Mouse (Mus musculus) small intestine, adult 2 months (tissue): ENCODE data around the gene Ccdc82. TPM values are rescaled to one million over a fixed set of nuclear protein-coding genes. Genes with fewer than 3 reads are reported as not detected.

ENCODE experiments used
- H3K27ac ChIP-seq: fragments of 200-500 bp; 2 replicates; pipeline ENCODE4 v1.5.1; 2012; ENCODE audit warnings: low read depth, low read length, control low read depth, inconsistent platforms; ENCODE audit not compliant: insufficient read depth
- H3K27me3 ChIP-seq: fragments of 200-500 bp; 2 replicates; pipeline ENCODE4 v1.6.1; 2012; ENCODE audit warnings: mild to moderate bottlenecking, moderate library complexity, low read length, inconsistent platforms; ENCODE audit not compliant: control insufficient read depth, insufficient read depth
- H3K36me3 ChIP-seq: fragments of 200-500 bp; 2 replicates; pipeline ENCODE4 v1.6.1; 2012; ENCODE audit warnings: mild to moderate bottlenecking, low read length, control low read depth, inconsistent platforms; ENCODE audit not compliant: control insufficient read depth, insufficient read depth
- H3K4me1 ChIP-seq: fragments of 200-500 bp; 2 replicates; pipeline ENCODE4 v1.6.1; 2012; ENCODE audit warnings: low read length, inconsistent platforms, mixed read lengths; ENCODE audit not compliant: control insufficient read depth, insufficient read depth, insufficient read length
- H3K4me3 ChIP-seq: fragments of 200-500 bp; 2 replicates; pipeline ENCODE4 v1.5.1; 2012; ENCODE audit warnings: low read depth, mild to moderate bottlenecking, control low read depth, inconsistent platforms, low read length, moderate library complexity
- CTCF ChIP-seq: fragments of 200-500 bp; IDR thresholded peaks from 2 replicates; pipeline ENCODE4 v1.5.1; 2012; ENCODE audit warnings: low read depth, mild to moderate bottlenecking, control low read depth, inconsistent platforms, low read length, moderate library complexity, mixed read lengths; ENCODE audit not compliant: insufficient replicate concordance, insufficient read length; ENCODE audit errors: extremely low read depth
- POLR2A ChIP-seq: fragments of 200-500 bp; IDR thresholded peaks from 2 replicates; pipeline ENCODE4 v1.6.1; 2012; ENCODE audit warnings: low read depth, mild to moderate bottlenecking, control low read depth, inconsistent platforms, low read length, moderate library complexity
- WGBS: fragments of 180-500 bp; shearing (Covaris S2); methylation state at CpG from one replicate; pipeline ENCODE4 v1.1.7; 2018; 5-methylcytosine and 5-hydroxymethylcytosine counted together
- polyA plus RNA-seq: library from polyadenylated mRNA; depleted of rRNA; stranded (reverse); fragments of >200 nt; gene quantifications from 2 replicates; pipeline ENCODE4 v1.2.3, GENCODE M21; 2012; rRNA removed

Gene Ccdc82
- polyA plus RNA-seq, 1 experiment: 4.1 TPM

GRCm38 (mm10) chr9:13314577-13315004, 67.8 kb downstream of the Ccdc82 start:
- 0 out of 2 replicates have a peak, but pooled peaks cover 3% of the 10 kb centered on the region for H3K4me1 ChIP-seq
- no peaks in the 10 kb centered on the region for H3K36me3 ChIP-seq
- H3K4me3 ChIP-seq: no peak overlapping the region
- TF ChIP-seq POLR2A: no peak
- no peak for TF ChIP-seq CTCF
- no peak overlapping the region for H3K27ac ChIP-seq
- WGBS: 68% methylated on average over 5 of the region's 5 CpGs
- no peaks in the 10 kb centered on the region for H3K27me3 ChIP-seq

GRCm38 (mm10) chr9:13315393-13315792, 68.6 kb downstream of the Ccdc82 start:
- Histone ChIP-seq H3K4me1 (0 out of 2 replicates have a peak, but pooled peaks cover 3% of the 10 kb centered on the region), H3K27ac (no peak overlapping the region), H3K4me3 (no peak overlapping the region), H3K27me3 (no peaks in the 10 kb centered on the region), H3K36me3 (no peaks in the 10 kb centered on the region)
- 73% methylated on average over 5 of the region's 5 CpGs for WGBS
- TF ChIP-seq CTCF: no peak
- no peak for TF ChIP-seq POLR2A

GRCm38 (mm10) chr9:13319566-13319965, 72.8 kb downstream of the Ccdc82 start:
- Histone ChIP-seq H3K36me3 (no peaks in the 10 kb centered on the region), H3K27ac (no peak overlapping the region), H3K4me3 (no peak overlapping the region), H3K27me3 (no peaks in the 10 kb centered on the region), H3K4me1 (peaks cover 5% of the 10 kb centered on the region; the same call in 1 of the 2 replicates)
- no peak for TF ChIP-seq CTCF
- no peak for TF ChIP-seq POLR2A
- WGBS: 82% methylated on average over 2 of the region's 2 CpGs

- no peak overlapping the region for H3K27ac ChIP-seq
- peaks cover 5% of the 10 kb centered on the region; the same call in 1 of the 2 replicates for H3K4me1 ChIP-seq
- H3K27me3 ChIP-seq: no peaks in the 10 kb centered on the region
- 81% methylated on average over 5 of the region's 5 CpGs for WGBS
- H3K4me3 ChIP-seq: no peak overlapping the region
- TF ChIP-seq CTCF (no peak), POLR2A (no peak)
- H3K36me3 ChIP-seq: no peaks in the 10 kb centered on the region
Measured at GRCm38 (mm10) chr9:13320800-13321364, 74.1 kb downstream of the Ccdc82 start.

- Histone ChIP-seq H3K27ac (peak overlapping the region; percentile 33; the same call in 1 of the 2 replicates), H3K36me3 (no peaks in the 10 kb centered on the region), H3K4me1 (peaks cover 4% of the 10 kb centered on the region; the same call in 1 of the 2 replicates), H3K27me3 (no peaks in the 10 kb centered on the region), H3K4me3 (no peak overlapping the region)
- 48% methylated on average over 2 of the region's 2 CpGs for WGBS
- TF ChIP-seq POLR2A (no peak), CTCF (no peak)
Measured at GRCm38 (mm10) chr9:13323074-13323473, 76.3 kb downstream of the Ccdc82 start.

- 16% methylated on average over 1 of the region's 1 CpGs for WGBS
- TF ChIP-seq POLR2A (no peak), CTCF (no peak)
- Histone ChIP-seq H3K36me3 (no peaks in the 10 kb centered on the region), H3K27ac (peak overlapping the region; percentile 55), H3K4me1 (peaks cover 4% of the 10 kb centered on the region; the same call in 1 of the 2 replicates), H3K4me3 (no peak overlapping the region), H3K27me3 (no peaks in the 10 kb centered on the region)
Measured at GRCm38 (mm10) chr9:13323612-13324011, 76.9 kb downstream of the Ccdc82 start.

Other genes starting within 250 kb of the Ccdc82 start
- gene Jrkl, start 1.1 kb upstream of the Ccdc82 start, polyA plus RNA-seq: 0.03 and 0.09 TPM in 2 replicates
- gene Maml2, start 51.0 kb downstream of the Ccdc82 start, polyA plus RNA-seq: 1.6 and 2.8 TPM in 2 replicates
- not detected in 2 replicates for gene Gm17571, start 199.8 kb downstream of the Ccdc82 start, polyA plus RNA-seq